Mouse (Mus musculus) CH12.LX (cell line): ENCODE measurements at regions not wholly inside any gene's neighbourhood (a gene's known extent, or its start where the extent isn't known, plus 50 kb on each side); places are given as distances from the start of the nearest gene placed in this dataset.

Source experiments
- CHD2 ChIP-seq: IDR thresholded peaks from 2 replicates; pipeline ENCODE4 v1.6.1; 2011; ENCODE audit warnings: low read length, improper control_type of control experiment
- CTCF ChIP-seq, 2 experiments: IDR thresholded peaks in 1 of 2; conservative IDR thresholded peaks in 1 of 2; 2 replicates each; pipeline ENCODE4 v1.5.1; 2011 to 2012; ENCODE audit warnings: low read depth in 2 of 2, low read length in 2 of 2, improper control_type of control experiment in 1 of 2, inconsistent platforms in 1 of 2, mild to moderate bottlenecking in 1 of 2, moderate library complexity in 1 of 2
- EP300 ChIP-seq: IDR thresholded peaks from 2 replicates; pipeline ENCODE4 v1.6.1; 2011; ENCODE audit warnings: low read length, improper control_type of control experiment
- ETS1 ChIP-seq: conservative IDR thresholded peaks from 2 replicates; pipeline ENCODE4 v1.6.1; 2012; ENCODE audit warnings: low read depth, mild to moderate bottlenecking, inconsistent platforms, low read length, improper control_type of control experiment, moderate library complexity
- IRF4 ChIP-seq: IDR thresholded peaks from 2 replicates; pipeline ENCODE4 v1.6.1; 2014; ENCODE audit warnings: low read depth, mild to moderate bottlenecking, inconsistent platforms, low read length, improper control_type of control experiment
- MXI1 ChIP-seq: IDR thresholded peaks from 2 replicates; pipeline ENCODE4 v1.6.1; 2011; ENCODE audit warnings: mild to moderate bottlenecking, low read depth, low read length, improper control_type of control experiment
- NELFE ChIP-seq: IDR thresholded peaks from 2 replicates; pipeline ENCODE4 v1.6.1; 2011; ENCODE audit warnings: low read depth, low read length, improper control_type of control experiment
- PAX5 ChIP-seq: IDR thresholded peaks from 2 replicates; pipeline ENCODE4 v1.6.1; 2012; ENCODE audit warnings: low read length, inconsistent platforms, mixed read lengths
- POLR2A ChIP-seq: IDR thresholded peaks from 2 replicates; pipeline ENCODE4 v1.6.1; 2011; ENCODE audit warnings: low read depth, mild to moderate bottlenecking, improper control_type of control experiment, low read length
- POLR2AphosphoS2 ChIP-seq: IDR thresholded peaks from 2 replicates; pipeline ENCODE4 v1.6.1; 2011; ENCODE audit warnings: low read depth, low read length, improper control_type of control experiment
- ZC3H11A ChIP-seq: IDR thresholded peaks from 2 replicates; pipeline ENCODE4 v1.6.1; 2012; ENCODE audit warnings: low read depth, mild to moderate bottlenecking, inconsistent platforms, low read length, improper control_type of control experiment

DNA sequence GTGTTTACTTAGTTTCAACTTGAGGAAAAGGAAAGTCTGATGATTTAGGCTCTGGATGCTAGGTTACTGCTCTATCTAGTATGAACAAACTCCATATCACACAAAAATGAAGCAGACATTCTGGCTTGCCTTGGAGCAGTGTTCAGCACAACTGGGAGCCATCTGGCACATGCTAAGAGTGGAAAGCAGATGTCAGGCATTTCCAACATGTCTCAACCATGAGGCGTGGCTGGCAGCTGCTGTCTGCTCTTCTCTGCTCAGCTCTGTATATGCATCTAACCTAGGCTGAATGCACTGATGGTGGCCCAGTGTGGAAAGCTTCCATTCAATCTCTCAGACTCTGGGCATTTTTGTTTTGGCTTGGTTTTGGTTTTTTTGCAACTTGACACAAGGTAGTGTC is 493.0 kb upstream of the Hs6st1 start:
- TF ChIP-seq PAX5 (no peak), CTCF (conservative IDR thresholded peaks at IDR 0.05 in 1 of 2, IDR thresholded peaks at IDR 0.05 in 1 of 2; ENCODE audit: low read depth in 2 of 2, low read length in 2 of 2) (no peak), NELFE (no peak), POLR2A (no peak), EP300 (no peak), IRF4 (no peak), CHD2 (no peak), ETS1 (no peak), POLR2AphosphoS2 (no peak), MXI1 (no peak), ZC3H11A (no peak)
